12 mouse cellular contexts compared by ENCODE assay signal in genomic region chr2:173449198-173449597, GRCm38 (mm10).
DNase-seq lines count a peak whose midpoint lies in the region; ATAC-seq and TF ChIP-seq lines count a peak whose summit lies in the region.
"Had no signal": no experiment of that assay in that cellular context is flagged by ENCODE, and none has a peak within 500 bp of the region (broad histone marks: within the 10 kb centered on the region; RNA-seq: fewer than 3 reads in every experiment).

No protein-coding gene starts in this region.

- no peaks in the 10 kb centered on the region for H3K36me3 ChIP-seq in lung, postnatal 0 days (ENCODE audit: insufficient read depth, low read length)
- no peaks in the 10 kb centered on the region for H3K36me3 ChIP-seq in thymus, adult 2 months (ENCODE audit: control insufficient read depth, insufficient read depth, low read length)
- H3K36me3 ChIP-seq: hindbrain, embryonic 13.5 days had no signal

- H3K9ac ChIP-seq in lung, postnatal 0 days (replicated peaks; ENCODE audit: low read depth), result no peak overlapping the region
- H3K9ac ChIP-seq: hindbrain, embryonic 13.5 days; liver, embryonic 14.5 days had no signal

- 46% methylated on average over 5 of the region's 5 CpGs for WGBS in lung, postnatal 0 days
- WGBS in thymus, adult 2 months, result 84% methylated on average over 5 of the region's 5 CpGs

- no peak for TF ChIP-seq CTCF in lung, postnatal 0 days (IDR thresholded peaks at IDR 0.05)
- TF ChIP-seq CTCF in thymus, adult 2 months (IDR thresholded peaks at IDR 0.05; ENCODE audit: borderline replicate concordance, control insufficient read depth, extremely low read depth, insufficient read depth, low read length, poor library complexity), result no peak

- no peaks in the 10 kb centered on the region for H3K27me3 ChIP-seq in lung, postnatal 0 days (replicated peaks; ENCODE audit: insufficient read depth, low read length)
- no peaks in the 10 kb centered on the region for H3K27me3 ChIP-seq in thymus, adult 2 months (ENCODE audit: control insufficient read depth, insufficient read depth, low read length)

- H3K27ac ChIP-seq in lung, postnatal 0 days (ENCODE audit: low read length), result no peak overlapping the region
- no peak overlapping the region; the same call in 1 of the 2 replicates for H3K27ac ChIP-seq in thymus, adult 2 months (ENCODE audit: control insufficient read depth, insufficient read depth, low read length)
- H3K27ac ChIP-seq: hindbrain, embryonic 13.5 days; liver, embryonic 14.5 days had no signal

- H3K4me3 ChIP-seq in lung, postnatal 0 days (ENCODE audit: low read depth, low read length), result no peak overlapping the region
- no peak overlapping the region for H3K4me3 ChIP-seq in thymus, adult 2 months (ENCODE audit: control insufficient read depth, insufficient read depth, low read length)
- H3K4me3 ChIP-seq: hindbrain, embryonic 13.5 days; myocyte had no signal

- DNase-seq in kidney, adult 11 months, result peak; percentile 51
- DNase-seq in kidney, adult 18-20 months, result no peak
- peak; percentile 72 for DNase-seq in heart, adult 9 months (ENCODE audit: low spot score in 2 of 2)
- peak; percentile 58 for DNase-seq in kidney, adult 9 months
- DNase-seq in lung, postnatal 0 days (ENCODE audit: low spot score), result peak; percentile 81
- DNase-seq in thymus, adult 2 months, result no peak
- no peak for DNase-seq in adrenal gland, adult (ENCODE audit: inconsistent age in 2 of 2, low spot score in 1 of 2)
- DNase-seq: cerebellum, adult 2 months had no signal

- H3K4me1 ChIP-seq in lung, postnatal 0 days (ENCODE audit: insufficient read depth, low read depth, low read length), result no peaks in the 10 kb centered on the region
- H3K4me1 ChIP-seq in thymus, adult 2 months (replicated peaks; ENCODE audit: control insufficient read depth, insufficient read depth, low read length), result peaks cover 40% of the 10 kb centered on the region
- H3K4me1 ChIP-seq: hindbrain, embryonic 13.5 days had no signal

- TF ChIP-seq EP300 in lung, postnatal 0 days (IDR thresholded peaks at IDR 0.05), result peak; percentile 43; the same call in 1 of the 2 replicates

- H3K4me2 ChIP-seq in lung, postnatal 0 days (replicated peaks; ENCODE audit: low read depth, low read length), result no peak overlapping the region
- H3K4me2 ChIP-seq: hindbrain, embryonic 13.5 days had no signal

- TF ChIP-seq POLR2A in thymus, adult 2 months (IDR thresholded peaks at IDR 0.05; ENCODE audit: control insufficient read depth, extremely low read depth, insufficient read depth, low read length, poor library complexity), result no peak

- peak; percentile 64 for ATAC-seq in lung, postnatal 0 days
- no peak for ATAC-seq in monocyte, adult 5-6 weeks (replicated peaks; ENCODE audit: insufficient number of reproducible peaks, low FRiP score, low TSS enrichment, poor library complexity, severe bottlenecking)

- H3K9me3 ChIP-seq in lung, postnatal 0 days (ENCODE audit: low read length), result no peaks in the 10 kb centered on the region
- H3K9me3 ChIP-seq: hindbrain, embryonic 13.5 days had no signal

Comparison
In these comparisons a context has a peak if more than half of its experiments do, and no peak if none do; other contexts are left out.
1. DNase-seq: peak in kidney, adult 11 months (single experiment), heart, adult 9 months (2 of 2), kidney, adult 9 months (single experiment) and lung, postnatal 0 days (single experiment); none in kidney, adult 18-20 months (single experiment), thymus, adult 2 months (single experiment) and adrenal gland, adult (0 of 2).